Mouse (Mus musculus): ENCODE measurements around the gene Bag5. TPM values are rescaled to one million over a fixed set of nuclear protein-coding genes. Genes with fewer than 3 reads are reported as not detected.

The Bag5 gene
- polyA plus RNA-seq, 1 experiment from 2014 or later = 59.0 TPM

DNA sequence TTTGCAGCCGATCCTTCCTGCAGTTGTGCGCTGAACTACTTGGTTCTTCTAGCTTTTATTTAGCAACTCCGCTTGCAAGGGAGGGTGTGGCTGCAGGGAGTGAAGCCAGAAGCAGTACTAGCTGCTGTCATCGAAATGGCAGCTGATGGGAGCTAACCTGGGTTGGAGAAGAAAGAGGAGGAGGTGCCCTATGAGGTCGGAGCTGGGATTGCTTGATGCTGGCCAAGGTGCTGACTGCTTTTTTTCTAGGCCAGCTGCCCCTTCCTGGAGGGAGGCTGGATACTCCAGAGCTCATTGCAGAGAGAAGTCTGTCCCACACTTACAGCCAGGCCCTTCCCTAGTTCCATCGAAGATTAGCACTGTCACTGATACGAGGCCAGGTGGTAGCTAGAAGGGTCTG lies 34.1 kb downstream of the Bag5 start:
- no peak for ATAC-seq (ENCODE audit: low read depth)

DNA sequence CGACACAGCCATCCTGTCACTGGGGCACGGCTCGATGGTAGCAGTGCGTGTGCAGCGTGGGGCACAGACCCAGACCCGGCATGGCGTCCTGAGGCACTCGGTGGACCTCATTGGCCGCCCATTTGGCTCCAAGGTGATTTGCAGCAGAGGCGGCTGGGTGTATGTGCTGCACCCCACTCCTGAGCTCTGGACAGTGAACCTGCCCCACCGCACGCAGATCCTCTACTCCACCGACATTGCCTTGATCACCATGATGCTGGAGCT lies 34.5 kb downstream of the Bag5 start:
- Histone ChIP-seq H3K9me3 (ENCODE audit: control insufficient read depth, low read length) (no peaks in the 10 kb centered on the region), H3K4me1 (ENCODE audit: control insufficient read depth, insufficient read depth, low read length) (peaks cover 10% of the 10 kb centered on the region), H3K27me3 (replicated peaks; ENCODE audit: control insufficient read depth, insufficient read depth, low read length) (peaks cover 8% of the 10 kb centered on the region), H3K4me2 (ENCODE audit: low read depth, low read length) (peak overlapping the region; percentile 82), H3K27ac (replicated peaks; ENCODE audit: low read depth, low read length) (no peak overlapping the region), H3K36me3 (ENCODE audit: control insufficient read depth, insufficient read depth, low read length) (0 out of 2 replicates have a peak, but pooled peaks cover 5% of the 10 kb centered on the region), H3K9ac (ENCODE audit: low read depth, low read length) (peak overlapping the region; percentile 69), H3K4me3 (ENCODE audit: low read depth, low read length) (peak overlapping the region; percentile 53)
- no peak for DNase-seq (ENCODE audit: low spot score)
- ATAC-seq (ENCODE audit: low read depth) = no peak
- WGBS = 5% methylated on average over 13 of the region's 13 CpGs

More for the DNA sequence above, 34.1 kb downstream of the Bag5 start:
- 47% methylated on average over 7 of the region's 7 CpGs for WGBS
- Histone ChIP-seq H3K27ac (replicated peaks; ENCODE audit: low read depth, low read length) (no peak overlapping the region), H3K36me3 (ENCODE audit: control insufficient read depth, insufficient read depth, low read length) (0 out of 2 replicates have a peak, but pooled peaks cover 5% of the 10 kb centered on the region), H3K4me3 (ENCODE audit: low read depth, low read length) (peak overlapping the region; percentile 53), H3K9me3 (ENCODE audit: control insufficient read depth, low read length) (no peaks in the 10 kb centered on the region), H3K4me1 (ENCODE audit: control insufficient read depth, insufficient read depth, low read length) (peaks cover 10% of the 10 kb centered on the region), H3K4me2 (ENCODE audit: low read depth, low read length) (peak overlapping the region; percentile 82), H3K9ac (ENCODE audit: low read depth, low read length) (peak overlapping the region; percentile 69), H3K27me3 (replicated peaks; ENCODE audit: control insufficient read depth, insufficient read depth, low read length) (peaks cover 4% of the 10 kb centered on the region)
- DNase-seq (ENCODE audit: low spot score) = no peak

DNA sequence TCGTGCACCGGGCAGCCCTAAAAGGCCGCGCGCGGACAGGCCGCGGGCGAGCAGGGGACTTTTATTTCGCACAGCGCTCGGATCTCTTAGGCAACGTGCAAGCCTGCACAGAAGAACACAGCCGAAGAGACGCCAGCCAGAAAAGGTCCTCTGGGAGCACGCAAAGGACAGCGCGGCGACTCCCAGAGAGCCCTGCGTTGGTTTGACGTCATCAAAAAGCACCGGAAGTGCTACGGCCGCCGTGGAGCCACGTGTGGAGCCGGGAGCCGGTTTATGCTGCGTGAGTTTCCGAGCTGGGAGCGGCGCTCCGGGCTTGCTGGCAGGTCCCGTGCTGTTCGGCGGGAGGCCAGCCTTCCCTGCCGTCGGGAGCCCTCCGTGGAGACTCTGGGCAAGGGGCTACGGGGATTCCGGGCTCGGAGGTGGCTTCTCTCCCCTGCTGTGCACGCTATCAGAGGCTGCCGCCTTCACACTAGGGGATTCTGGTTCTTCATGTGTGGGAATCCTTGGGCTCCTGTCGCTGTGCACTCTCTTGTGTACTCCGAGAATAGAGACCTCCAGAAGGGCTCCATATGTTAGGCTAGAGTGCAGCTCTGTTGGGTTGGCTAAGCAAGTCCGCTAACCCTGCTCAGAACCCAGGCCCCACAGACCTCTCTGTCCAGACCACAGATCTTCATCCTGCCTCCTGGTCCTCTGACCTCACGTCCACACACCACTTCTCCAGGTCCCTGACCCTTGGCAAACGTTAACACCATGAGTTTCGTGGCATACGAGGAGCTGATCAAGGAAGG lies 35.0 kb downstream of the Bag5 start, which contains the start of gene Trmt61a:
Trmt61a (plus strand) TSS at position 224 of the 788 bp plus-strand sequence.
- peak within 1 kb of the TSS; percentile 69 for H3K9ac ChIP-seq (ENCODE audit: low read depth, low read length)
- peak within 1 kb of the TSS; percentile 53 for H3K4me3 ChIP-seq (ENCODE audit: low read depth, low read length)
- peak; percentile 94 for ATAC-seq (ENCODE audit: low read depth)
- under 1% methylated on average over 28 of the region's 51 CpGs for WGBS
- no peaks in the 10 kb centered on the region for H3K9me3 ChIP-seq (ENCODE audit: control insufficient read depth, low read length)
- H3K36me3 ChIP-seq (ENCODE audit: control insufficient read depth, insufficient read depth, low read length) = 0 out of 2 replicates have a peak, but pooled peaks cover 5% of the 10 kb centered on the region
- peaks cover 10% of the 10 kb centered on the region for H3K4me1 ChIP-seq (ENCODE audit: control insufficient read depth, insufficient read depth, low read length)
- H3K27me3 ChIP-seq (replicated peaks; ENCODE audit: control insufficient read depth, insufficient read depth, low read length) = peaks cover 14% of the 10 kb centered on the region
- DNase-seq (ENCODE audit: low spot score) = peak; percentile 96
- peak within 1 kb of the TSS; percentile 82 for H3K4me2 ChIP-seq (ENCODE audit: low read depth, low read length)
- H3K27ac ChIP-seq (replicated peaks; ENCODE audit: low read depth, low read length) = peak within 1 kb of the TSS; percentile 91

DNA sequence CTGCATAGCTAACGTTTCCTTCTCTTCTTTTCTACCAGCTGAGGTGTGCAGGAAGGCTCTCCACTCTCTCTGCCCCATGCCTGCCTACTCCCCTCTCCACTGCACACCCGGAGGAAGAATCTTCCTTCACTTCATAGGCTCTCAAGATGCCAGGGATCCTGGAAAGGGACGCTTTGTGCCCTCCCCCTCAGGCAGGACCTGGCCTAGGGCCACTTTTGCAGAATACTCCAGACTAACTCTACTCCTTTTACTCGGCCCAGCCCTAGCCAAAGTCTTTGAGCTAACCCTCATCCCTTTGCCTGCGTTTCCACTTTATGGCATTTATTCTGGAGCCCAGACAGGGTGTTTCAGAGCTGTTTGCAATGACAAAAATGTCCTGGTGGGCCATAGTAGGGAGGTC lies 35.6 kb downstream of the Bag5 start:
- peak overlapping the region; percentile 69 for H3K9ac ChIP-seq (ENCODE audit: low read depth, low read length)
- H3K4me2 ChIP-seq (ENCODE audit: low read depth, low read length) = peak overlapping the region; percentile 82
- peaks cover 13% of the 10 kb centered on the region for H3K4me1 ChIP-seq (ENCODE audit: control insufficient read depth, insufficient read depth, low read length)
- ATAC-seq (ENCODE audit: low read depth) (peak; percentile 28), DNase-seq (ENCODE audit: low spot score) (no peak)
- no peaks in the 10 kb centered on the region for H3K9me3 ChIP-seq (ENCODE audit: control insufficient read depth, low read length)
- H3K27ac ChIP-seq (replicated peaks; ENCODE audit: low read depth, low read length) = peak overlapping the region; percentile 91
- WGBS = 19% methylated on average over 5 of the region's 5 CpGs
- H3K27me3 ChIP-seq (replicated peaks; ENCODE audit: control insufficient read depth, insufficient read depth, low read length) = peaks cover 20% of the 10 kb centered on the region
- H3K36me3 ChIP-seq (ENCODE audit: control insufficient read depth, insufficient read depth, low read length) = 0 out of 2 replicates have a peak, but pooled peaks cover under 1% of the 10 kb centered on the region
- H3K4me3 ChIP-seq (ENCODE audit: low read depth, low read length) = peak overlapping the region; percentile 53

DNA sequence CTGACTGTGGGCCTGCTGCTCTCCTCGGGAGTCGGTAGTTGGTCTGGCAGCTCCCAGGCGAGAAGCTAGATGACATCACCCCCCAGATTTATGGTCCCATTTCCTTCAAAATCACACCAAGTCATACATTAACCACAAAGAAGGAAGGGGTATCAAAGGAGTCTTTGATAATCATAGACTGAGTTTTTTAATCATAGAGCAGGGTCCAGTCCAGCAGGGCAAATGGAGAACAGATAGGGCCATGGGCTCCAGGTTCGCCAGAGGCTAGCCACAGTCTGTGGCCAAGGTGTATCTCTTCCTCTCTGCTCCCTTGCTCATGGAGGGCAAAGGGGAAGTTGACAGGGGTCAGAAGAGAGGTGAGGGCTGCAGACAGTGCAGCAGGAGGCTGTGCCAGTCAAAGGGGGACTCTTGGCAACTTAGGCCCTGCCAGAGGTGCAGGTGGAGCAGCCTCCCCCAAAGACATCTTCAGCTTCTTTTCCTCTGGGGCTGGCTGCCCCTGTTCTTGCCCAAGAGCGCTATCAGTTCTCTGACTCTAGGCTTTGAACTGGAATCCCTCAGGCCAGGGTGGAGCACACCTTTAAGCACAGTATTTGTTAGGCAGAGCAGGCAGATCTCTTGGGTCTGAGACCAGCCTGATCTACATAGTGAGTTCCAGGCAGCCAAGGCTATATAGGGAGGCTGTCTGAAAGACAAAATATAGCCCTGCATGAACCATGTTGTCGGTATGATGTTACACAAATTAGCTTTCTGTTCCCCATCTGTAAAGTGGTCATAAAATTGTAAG lies 37.1 kb downstream of the Bag5 start:
- Histone ChIP-seq H3K27ac (replicated peaks; ENCODE audit: low read depth, low read length) (no peak overlapping the region), H3K4me1 (ENCODE audit: control insufficient read depth, insufficient read depth, low read length) (peaks cover 20% of the 10 kb centered on the region), H3K27me3 (replicated peaks; ENCODE audit: control insufficient read depth, insufficient read depth, low read length) (peaks cover 34% of the 10 kb centered on the region), H3K9ac (ENCODE audit: low read depth, low read length) (no peak overlapping the region), H3K4me3 (ENCODE audit: low read depth, low read length) (no peak overlapping the region), H3K36me3 (ENCODE audit: control insufficient read depth, insufficient read depth, low read length) (no peaks in the 10 kb centered on the region), H3K4me2 (ENCODE audit: low read depth, low read length) (no peak overlapping the region), H3K9me3 (ENCODE audit: control insufficient read depth, low read length) (no peaks in the 10 kb centered on the region)
- 76% methylated on average over 6 of the region's 6 CpGs for WGBS
- ATAC-seq (ENCODE audit: low read depth) (no peak), DNase-seq (ENCODE audit: low spot score) (no peak)

DNA sequence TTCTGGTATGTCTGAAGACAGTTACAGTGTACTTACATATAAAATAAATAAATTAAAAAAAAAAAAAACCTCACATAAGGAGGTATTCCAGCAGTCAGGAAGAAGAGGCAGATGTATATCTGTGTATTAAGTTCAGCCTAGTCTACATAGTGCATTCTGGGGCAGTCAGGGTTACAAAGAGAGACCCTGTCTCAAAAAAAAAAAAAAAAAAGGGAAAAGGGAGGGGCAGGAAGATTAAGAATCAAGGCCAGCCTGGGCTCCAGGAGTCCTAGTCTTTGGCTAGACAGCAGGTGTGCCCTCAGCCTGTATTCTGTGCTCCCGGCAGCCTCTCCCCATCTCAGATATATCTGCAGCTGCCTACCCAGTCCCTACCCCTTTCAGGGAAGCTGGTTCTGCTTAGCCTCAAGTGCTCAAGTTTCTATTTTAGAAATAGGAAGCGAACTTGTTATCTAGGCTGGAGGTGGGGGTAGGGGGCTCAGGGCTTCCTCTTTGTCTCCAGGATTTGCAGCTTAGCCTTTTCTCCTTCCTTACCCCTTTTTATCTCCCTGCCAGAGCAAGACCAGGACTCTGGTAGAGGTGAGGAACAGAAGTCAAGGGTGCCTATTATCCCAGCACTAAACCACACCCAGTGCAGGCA lies 38.1 kb downstream of the Bag5 start:
- no peaks in the 10 kb centered on the region for H3K36me3 ChIP-seq (ENCODE audit: control insufficient read depth, insufficient read depth, low read length)
- no peak overlapping the region for H3K4me2 ChIP-seq (ENCODE audit: low read depth, low read length)
- ATAC-seq (ENCODE audit: low read depth) (no peak), DNase-seq (ENCODE audit: low spot score) (no peak)
- WGBS = 45% methylated on average over 2 of the region's 2 CpGs
- peaks cover 45% of the 10 kb centered on the region for H3K27me3 ChIP-seq (replicated peaks; ENCODE audit: control insufficient read depth, insufficient read depth, low read length)
- H3K9me3 ChIP-seq (ENCODE audit: control insufficient read depth, low read length) = no peaks in the 10 kb centered on the region
- peaks cover 22% of the 10 kb centered on the region for H3K4me1 ChIP-seq (ENCODE audit: control insufficient read depth, insufficient read depth, low read length)
- no peak overlapping the region for H3K4me3 ChIP-seq (ENCODE audit: low read depth, low read length)
- H3K9ac ChIP-seq (ENCODE audit: low read depth, low read length) = no peak overlapping the region
- H3K27ac ChIP-seq (replicated peaks; ENCODE audit: low read depth, low read length) = no peak overlapping the region

DNA sequence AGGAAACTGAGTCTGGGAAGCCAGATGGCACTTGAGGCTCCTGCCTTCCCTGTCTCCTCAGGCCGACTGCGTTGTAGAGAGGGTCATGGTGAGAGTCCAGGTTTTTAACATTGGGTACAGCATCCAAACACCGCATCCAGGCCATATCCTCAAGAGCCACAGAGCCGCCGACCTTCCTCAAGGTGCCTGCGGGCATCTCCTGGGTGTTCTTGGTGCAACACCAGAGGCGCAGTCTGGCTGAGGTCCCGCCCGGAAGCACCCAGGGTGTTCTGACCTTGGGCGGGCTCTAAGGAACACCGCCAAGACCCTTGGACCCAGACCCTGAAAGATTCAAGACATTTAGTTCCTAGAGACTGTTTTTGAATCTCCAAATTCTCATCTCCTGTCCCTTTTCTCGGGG lies 40.5 kb downstream of the Bag5 start:
- WGBS = 9% methylated on average over 12 of the region's 12 CpGs
- Histone ChIP-seq H3K27me3 (replicated peaks; ENCODE audit: control insufficient read depth, insufficient read depth, low read length) (peaks cover 49% of the 10 kb centered on the region), H3K36me3 (ENCODE audit: control insufficient read depth, insufficient read depth, low read length) (no peaks in the 10 kb centered on the region), H3K9ac (ENCODE audit: low read depth, low read length) (peak overlapping the region; percentile 69; the same call in 1 of the 2 replicates), H3K4me1 (ENCODE audit: control insufficient read depth, insufficient read depth, low read length) (peaks cover 26% of the 10 kb centered on the region), H3K4me2 (ENCODE audit: low read depth, low read length) (peak overlapping the region; percentile 98), H3K27ac (replicated peaks; ENCODE audit: low read depth, low read length) (no peak overlapping the region), H3K9me3 (ENCODE audit: control insufficient read depth, low read length) (no peaks in the 10 kb centered on the region), H3K4me3 (ENCODE audit: low read depth, low read length) (peak overlapping the region; percentile 63)
- DNase-seq (ENCODE audit: low spot score) (no peak), ATAC-seq (ENCODE audit: low read depth) (no peak)

DNA sequence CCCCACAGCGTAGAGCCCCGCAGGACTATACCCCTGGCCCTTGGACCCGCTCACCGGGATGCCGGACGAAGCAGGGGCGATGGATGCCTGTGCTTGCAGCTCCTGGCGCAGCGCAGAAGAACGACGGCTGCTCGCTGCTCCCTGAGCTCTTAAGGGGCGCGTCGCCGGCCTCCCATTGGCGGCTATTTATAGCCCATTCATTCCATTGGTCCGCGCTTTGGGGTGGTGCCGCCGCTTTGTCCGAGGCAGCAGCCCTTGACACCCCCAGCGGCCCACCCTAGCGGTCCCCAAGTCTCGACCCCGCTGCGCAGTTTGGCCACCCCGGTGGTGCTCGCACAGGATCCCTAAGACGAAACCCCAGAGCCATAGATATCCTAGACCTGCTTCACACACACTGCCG lies 40.9 kb downstream of the Bag5 start, which contains the start of gene Ckb:
Ckb (minus strand) TSS at position 163 of the 400 bp plus-strand sequence.
- Histone ChIP-seq H3K27ac (replicated peaks; ENCODE audit: low read depth, low read length) (no peak within 1 kb of the TSS; the same call in 1 of the 2 replicates), H3K4me3 (ENCODE audit: low read depth, low read length) (peak within 1 kb of the TSS; percentile 63), H3K4me2 (ENCODE audit: low read depth, low read length) (peak within 1 kb of the TSS; percentile 98), H3K9me3 (ENCODE audit: control insufficient read depth, low read length) (no peaks in the 10 kb centered on the region), H3K9ac (ENCODE audit: low read depth, low read length) (peak within 1 kb of the TSS; percentile 69), H3K4me1 (ENCODE audit: control insufficient read depth, insufficient read depth, low read length) (peaks cover 22% of the 10 kb centered on the region), H3K36me3 (ENCODE audit: control insufficient read depth, insufficient read depth, low read length) (no peaks in the 10 kb centered on the region), H3K27me3 (replicated peaks; ENCODE audit: control insufficient read depth, insufficient read depth, low read length) (peaks cover 49% of the 10 kb centered on the region)
- ATAC-seq (ENCODE audit: low read depth) (peak; percentile 80), DNase-seq (ENCODE audit: low spot score) (peak; percentile 92)
- WGBS = under 1% methylated on average over 20 of the region's 31 CpGs
